Mouse (Mus musculus): ENCODE measurements around the gene Map4k5.

The Map4k5 gene

GRCm38 (mm10) chr12:69892371-69893251, at the start of gene Map4k5, which contains the start of gene Atl1:
Gene Map4k5, minus strand, starts transcription at chr12:69893200.
Gene Atl1, plus strand, starts transcription at chr12:69892614.
- DNase-seq (ENCODE audit: low read depth): peak; percentile 85

DNA sequence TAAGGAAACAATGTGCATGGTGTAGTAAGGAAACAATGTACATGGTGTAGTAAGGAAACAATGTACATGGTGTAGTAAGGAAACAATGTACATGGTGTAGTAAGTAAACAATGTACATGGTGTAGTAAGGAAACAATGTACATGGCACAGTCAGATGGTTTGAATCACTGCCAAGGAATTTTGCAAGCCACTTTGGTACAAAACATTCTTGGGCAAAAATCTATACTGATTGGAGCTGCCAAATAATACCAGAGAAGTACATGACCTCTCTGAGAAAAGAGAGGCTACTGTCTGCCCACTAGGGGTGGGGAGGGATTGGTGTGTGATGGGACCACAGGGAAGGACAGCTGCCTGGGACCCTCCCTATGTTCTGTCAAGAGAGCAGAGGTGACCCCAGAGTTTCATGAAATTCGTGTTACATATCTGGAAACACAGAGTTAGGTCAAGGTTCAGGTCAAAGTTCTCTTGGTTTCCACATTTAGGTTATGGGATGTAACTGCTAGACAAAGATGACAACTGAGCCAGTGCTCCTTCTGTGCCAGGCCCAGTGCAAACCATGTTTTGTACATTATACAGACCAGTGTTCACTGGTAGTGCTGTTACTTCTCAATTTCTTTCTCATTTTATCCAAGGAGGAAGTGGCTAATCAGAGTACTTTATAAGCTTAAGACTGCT, 48.8 kb upstream of the Map4k5 start:
- DNase-seq (ENCODE audit: low read depth): no peak

DNA sequence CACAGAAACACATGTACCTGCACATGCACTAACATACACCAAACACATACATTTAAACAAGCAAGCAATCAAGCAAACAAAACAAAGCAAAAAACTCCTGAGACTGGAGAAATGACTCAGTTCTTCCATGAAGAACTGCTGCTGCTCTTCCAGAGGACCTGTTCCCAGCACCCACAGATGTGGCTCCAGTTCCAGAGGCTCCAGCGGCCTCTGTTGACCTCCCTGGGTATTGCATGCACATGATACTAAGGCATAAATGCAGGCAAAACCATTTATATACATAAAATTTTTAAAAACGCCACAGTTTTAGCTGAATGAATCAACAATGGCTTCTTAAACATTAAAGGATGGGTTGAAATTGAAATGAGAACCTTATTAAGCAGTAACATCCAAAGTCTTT, 46.3 kb upstream of the Map4k5 start:
- peak; percentile 14 for DNase-seq (ENCODE audit: low read depth)

- no peak for DNase-seq (ENCODE audit: low read depth)
These were observed 44.7 kb upstream of the Map4k5 start for GRCm38 (mm10) chr12:69937731-69938130.

DNA sequence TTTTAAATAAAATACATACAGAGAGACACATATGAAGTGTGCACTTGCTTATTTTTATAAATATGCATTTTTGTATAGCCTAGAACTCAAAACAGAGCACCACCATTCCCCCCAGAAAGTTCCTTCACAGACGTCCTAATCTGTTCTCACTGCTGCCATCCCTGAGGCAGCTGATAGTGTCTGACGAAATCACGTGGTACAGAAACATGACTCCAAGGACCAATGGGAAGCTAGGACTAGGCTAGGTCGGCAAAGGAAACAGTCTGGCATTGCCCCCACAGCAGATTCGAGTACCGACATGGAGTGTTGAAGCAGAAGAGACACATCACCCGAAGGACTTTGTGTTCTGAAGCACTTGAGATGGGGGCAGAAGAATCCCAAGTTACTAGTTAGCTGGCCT, 33.7 kb upstream of the Map4k5 start:
- DNase-seq (ENCODE audit: low read depth): no peak

DNA sequence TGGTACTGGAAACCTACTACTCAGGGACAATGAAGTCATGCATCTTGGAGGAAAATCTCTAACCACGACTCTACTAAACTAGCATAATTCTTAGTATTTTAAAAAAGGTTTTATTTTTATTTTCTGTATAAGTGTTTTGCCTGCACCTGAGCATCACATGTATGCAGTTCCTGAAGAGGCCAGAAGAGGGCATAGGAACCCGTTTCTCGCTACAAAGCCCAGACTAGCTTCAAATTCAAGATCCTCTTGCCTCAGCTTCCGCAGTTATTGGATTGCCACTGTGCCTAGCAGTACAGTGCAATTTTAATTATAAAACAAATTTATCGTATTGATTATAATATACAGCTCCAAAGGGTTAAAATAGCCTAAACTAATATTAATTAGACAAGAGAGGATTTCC, 31.0 kb upstream of the Map4k5 start:
- DNase-seq (ENCODE audit: low read depth): peak; percentile 72

- no peak for DNase-seq (ENCODE audit: low read depth)
These were observed 30.6 kb upstream of the Map4k5 start for GRCm38 (mm10) chr12:69923603-69924002.

DNA sequence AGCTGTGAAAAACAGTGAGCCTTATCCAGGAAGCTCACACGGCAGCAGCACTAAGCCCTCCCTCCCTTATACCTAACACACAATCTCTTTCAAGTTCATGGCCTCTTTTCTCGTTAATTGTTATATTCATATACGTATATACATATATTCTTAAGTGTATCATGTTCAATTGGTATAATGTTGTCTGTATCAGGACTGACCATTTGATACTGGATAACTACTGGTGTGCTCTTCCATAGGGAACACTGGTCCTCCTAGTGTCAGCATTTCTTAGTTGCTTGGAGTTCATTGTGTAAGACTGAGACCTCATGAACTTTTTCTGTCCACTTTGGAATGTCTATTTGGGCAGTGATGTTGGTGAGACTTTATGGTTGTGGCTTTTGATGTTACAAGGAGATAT, 30.1 kb upstream of the Map4k5 start:
- no peak for DNase-seq (ENCODE audit: low read depth)

GRCm38 (mm10) chr12:69922099-69922498, 29.1 kb upstream of the Map4k5 start:
- DNase-seq (ENCODE audit: low read depth): no peak

DNA sequence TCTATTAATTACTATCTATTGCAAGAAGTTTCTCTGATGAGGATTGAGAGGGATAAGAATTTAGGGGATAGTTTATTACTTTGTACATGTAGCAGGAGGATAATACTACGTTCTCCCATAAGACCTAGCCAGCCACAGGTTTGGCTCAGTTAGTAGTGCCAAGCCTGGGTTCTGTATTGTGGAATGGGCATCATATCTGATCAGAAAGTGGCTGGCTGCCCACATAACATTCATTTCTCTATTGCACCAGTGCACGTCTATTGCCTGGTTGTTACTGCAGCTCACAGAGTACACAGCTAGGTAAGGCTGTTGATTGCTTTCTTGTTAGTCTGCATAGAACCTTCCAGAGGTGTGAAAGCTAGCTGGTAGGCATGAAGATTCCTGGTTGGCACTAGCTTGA, 24.9 kb upstream of the Map4k5 start:
- DNase-seq (ENCODE audit: low read depth): no peak

DNA sequence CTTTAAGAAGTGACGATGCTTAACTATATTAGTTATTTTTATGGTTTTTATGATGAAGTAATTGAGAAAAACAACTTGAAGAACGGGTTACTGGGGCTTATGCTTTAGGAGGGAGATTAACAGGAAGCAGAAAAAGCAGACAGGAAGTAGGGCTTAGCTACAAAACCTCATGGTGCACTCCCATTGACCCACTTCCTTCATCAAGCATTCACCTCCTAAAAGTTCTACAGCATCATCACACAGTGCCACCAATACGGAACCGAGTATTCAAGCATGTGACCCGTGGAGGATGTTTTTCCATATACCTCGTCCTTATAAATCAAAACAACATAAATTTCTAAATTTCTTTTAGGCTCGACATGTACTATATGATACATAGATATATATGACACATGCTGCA, 19.7 kb upstream of the Map4k5 start:
- DNase-seq (ENCODE audit: low read depth): peak; percentile 18

- DNase-seq (ENCODE audit: low read depth): no peak
These were observed 18.9 kb upstream of the Map4k5 start for GRCm38 (mm10) chr12:69911906-69912305.

- no peak for DNase-seq (ENCODE audit: low read depth)
These were observed 15.5 kb upstream of the Map4k5 start for GRCm38 (mm10) chr12:69908511-69908900.

- no peak for DNase-seq (ENCODE audit: low read depth)
These were observed 14.9 kb upstream of the Map4k5 start for GRCm38 (mm10) chr12:69907667-69908510.

GRCm38 (mm10) chr12:69904991-69905390, 12.0 kb upstream of the Map4k5 start:
- DNase-seq (ENCODE audit: low read depth): no peak

- no peak for DNase-seq (ENCODE audit: low read depth)
These were observed 5.1 kb upstream of the Map4k5 start for GRCm38 (mm10) chr12:69898119-69898518.

DNA sequence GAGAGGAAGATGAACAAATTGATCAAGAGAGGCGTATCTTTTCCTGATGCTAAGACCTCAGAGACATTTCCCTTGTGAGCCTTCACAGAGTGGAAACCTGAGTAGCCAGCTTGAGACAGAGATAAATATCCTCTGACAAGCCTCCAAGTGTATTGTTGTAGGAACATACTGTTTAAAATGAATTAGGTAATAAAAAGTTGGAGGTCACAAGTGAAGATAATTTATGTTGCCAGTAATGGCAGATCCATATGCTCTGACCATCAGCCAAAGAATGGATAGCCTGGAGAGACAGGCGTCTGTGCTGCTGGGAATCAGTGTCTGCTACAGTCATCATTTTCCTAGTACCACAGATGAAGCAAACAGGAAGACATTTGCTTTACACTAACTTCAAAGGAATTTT, 2.0 kb upstream of the Map4k5 start:
- DNase-seq (ENCODE audit: low read depth): no peak

GRCm38 (mm10) chr12:69893927-69894326, 927 bp upstream of the Map4k5 start:
- DNase-seq (ENCODE audit: low read depth): no peak

- DNase-seq (ENCODE audit: low read depth): peak; percentile 21
These were observed 1.3 kb downstream of the Map4k5 start for GRCm38 (mm10) chr12:69891721-69892120.

GRCm38 (mm10) chr12:69890476-69890875, 2.5 kb downstream of the Map4k5 start:
- no peak for DNase-seq (ENCODE audit: low read depth)

- DNase-seq (ENCODE audit: low read depth): no peak
These were observed 2.9 kb downstream of the Map4k5 start for GRCm38 (mm10) chr12:69890051-69890450.

DNA sequence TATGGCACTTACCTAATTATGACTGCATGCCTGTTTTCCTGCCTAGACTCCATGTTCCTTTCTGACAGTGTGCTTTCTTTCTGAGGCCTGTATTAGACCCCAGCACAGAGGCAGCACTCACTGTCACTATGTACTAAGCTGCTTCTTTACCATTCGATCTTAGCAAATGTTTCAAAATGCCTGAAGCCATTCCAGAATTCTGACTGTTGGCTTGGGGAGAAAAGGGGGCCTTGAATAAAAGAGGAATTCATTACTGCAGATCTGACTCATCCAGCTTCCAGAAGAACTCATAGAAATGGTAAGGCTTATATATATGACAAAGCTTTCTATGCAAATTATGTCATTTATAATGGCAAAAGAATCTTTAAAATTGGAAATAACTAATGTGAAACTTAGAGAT, 4.7 kb downstream of the Map4k5 start:
- DNase-seq (ENCODE audit: low read depth): no peak

All from induced T-regulatory cell, adult 2 months (primary cell).